Mouse (Mus musculus): ENCODE data around the gene Itpripl2.

Gene Itpripl2

DNA sequence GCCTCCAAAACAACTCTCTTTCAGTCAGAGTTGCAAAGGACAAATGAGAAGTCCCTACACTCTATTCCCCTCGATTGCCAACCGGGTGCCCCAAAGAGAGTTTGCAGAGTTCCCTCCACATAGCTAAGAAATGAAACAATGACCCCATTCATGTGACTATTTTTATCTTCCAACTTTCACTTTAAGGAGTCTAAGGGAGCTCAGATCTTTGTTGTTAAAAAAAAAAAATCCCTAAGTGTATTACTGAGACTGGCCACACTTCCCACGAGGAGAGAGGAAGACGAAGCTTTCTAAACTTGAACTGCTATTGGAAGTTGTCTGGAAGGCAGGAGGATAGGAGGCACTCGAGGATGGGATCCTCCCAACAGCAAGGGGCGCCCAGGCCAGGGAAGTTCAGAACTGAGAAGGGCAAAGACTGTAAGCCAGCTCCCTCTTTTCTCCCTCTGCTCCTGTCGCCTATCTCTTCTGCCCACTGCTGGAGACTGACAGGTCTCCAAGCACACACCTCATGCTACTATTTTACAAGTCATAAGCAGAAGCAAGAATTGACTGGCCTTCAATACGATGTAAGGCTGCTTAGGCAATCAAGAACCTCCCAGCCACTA lies 3.6 kb downstream of the Itpripl2 start:
- no peak for DNase-seq (ENCODE audit: low spot score in 2 of 2)

GRCm38 (mm10) chr7:118486917-118487316 lies 4.9 kb downstream of the Itpripl2 start:
- DNase-seq (ENCODE audit: low spot score in 2 of 2): no peak

DNA sequence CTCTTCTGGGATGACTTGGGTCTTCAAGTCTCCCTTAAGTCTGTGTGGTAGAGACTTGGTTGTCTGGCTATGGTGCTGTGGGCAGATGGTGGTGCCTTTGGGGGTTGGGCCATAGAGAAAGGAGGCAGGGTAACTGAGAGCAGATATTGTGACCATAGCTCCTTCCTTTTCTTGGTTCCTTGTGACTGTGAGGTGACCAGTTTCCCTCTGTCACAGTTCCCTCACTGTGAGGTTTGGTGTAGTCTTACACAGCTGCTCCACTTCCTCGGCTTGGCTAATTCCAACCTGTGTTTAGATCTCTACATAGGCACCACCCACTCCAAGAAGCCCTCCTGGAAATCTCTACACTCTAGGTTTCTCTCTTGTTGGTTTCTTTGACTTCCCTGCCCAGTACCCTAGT lies 7.8 kb downstream of the Itpripl2 start:
- DNase-seq (ENCODE audit: low spot score in 2 of 2): no peak

DNA sequence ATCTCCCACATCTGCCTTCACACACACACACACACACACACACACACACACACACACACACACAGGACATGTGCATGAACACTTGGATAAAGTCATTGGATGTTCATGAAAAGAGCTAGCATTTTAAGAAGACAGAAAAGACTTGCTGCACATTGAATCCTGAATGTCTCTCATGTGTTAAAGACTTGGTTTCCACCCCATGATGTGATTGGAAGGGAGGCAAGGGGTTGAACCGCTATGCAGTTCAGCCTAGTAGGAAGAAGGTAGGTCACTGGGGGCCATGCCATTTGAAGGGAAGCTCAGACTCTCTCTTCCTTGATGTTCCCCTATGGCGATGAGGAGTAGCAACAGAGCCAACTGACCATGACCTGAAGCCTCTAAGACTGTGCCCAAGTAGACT lies 9.8 kb downstream of the Itpripl2 start:
- no peak for DNase-seq (ENCODE audit: low spot score in 2 of 2)

- no peak for DNase-seq (ENCODE audit: low spot score in 2 of 2)
Measured at GRCm38 (mm10) chr7:118481047-118481810, 10.5 kb downstream of the Itpripl2 start.

DNA sequence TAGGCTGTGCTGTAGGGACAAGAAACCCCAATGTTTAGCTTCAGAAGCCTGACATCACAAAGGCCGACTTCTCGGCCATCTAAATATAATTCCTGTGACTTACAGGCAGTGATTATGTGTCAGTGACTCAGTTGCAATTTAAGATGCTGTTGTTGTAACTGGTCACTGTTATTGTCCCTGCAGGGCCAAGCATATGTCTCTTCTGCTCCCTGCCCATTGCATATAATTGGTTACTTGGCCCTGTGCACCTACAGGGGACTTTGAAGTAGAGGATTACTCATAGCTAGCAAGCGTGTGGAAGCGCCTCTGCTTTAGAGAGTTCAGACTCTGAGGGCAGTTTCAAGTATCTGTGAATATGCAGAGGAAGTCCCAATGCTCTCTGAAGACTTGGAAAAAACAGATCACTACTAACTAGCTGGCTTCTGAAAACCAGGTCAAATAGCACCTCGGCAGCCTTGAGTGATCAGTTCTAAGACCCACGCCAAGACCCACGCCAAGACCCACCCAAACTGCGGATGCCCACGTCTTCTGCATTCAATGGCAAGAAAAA lies 11.5 kb downstream of the Itpripl2 start:
- no peak for DNase-seq (ENCODE audit: low spot score in 2 of 2)

DNA sequence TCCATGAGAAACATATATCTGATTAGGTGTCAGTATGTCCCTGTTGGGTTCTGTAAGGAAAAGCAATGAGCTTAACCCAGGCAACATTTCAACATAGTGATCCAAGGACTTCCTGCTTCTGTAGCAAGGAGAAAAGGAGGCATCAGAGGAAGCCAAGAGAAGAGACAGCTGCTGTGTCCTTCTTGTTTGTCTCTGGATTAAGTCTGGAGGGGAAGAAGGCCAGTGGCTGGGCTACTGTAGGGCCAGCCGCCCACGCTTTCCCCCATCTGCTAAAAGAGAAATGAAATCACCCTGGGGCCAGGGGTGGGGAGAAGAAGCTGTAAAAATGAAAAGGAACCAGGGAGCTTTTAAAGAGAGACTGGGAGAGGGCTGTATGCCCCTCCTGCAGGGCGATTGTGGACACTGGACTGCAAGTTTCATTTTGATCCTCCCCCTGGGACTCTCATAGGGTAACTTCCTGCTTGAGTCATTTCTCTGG lies 12.9 kb downstream of the Itpripl2 start:
- DNase-seq (ENCODE audit: low spot score in 2 of 2): no peak

DNA sequence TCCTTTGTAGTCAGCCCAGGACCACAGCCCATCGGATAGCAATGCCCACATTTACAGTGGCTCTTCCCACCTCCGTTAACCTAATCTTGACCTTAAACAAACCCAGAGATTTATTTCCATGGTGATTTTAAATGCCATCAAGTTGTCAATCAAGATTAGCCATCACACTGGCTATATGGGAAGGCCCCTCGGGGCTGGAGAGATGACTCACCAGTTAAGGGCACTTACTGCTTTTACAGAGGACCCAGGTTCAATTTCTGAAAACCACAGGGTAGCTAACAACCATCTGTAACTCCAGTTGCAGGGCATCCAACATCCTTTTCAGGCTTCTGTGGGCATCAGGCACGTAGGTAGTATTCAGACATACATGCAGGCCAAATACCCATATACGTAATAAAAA lies 15.3 kb downstream of the Itpripl2 start:
- DNase-seq (ENCODE audit: low spot score in 2 of 2): no peak

DNA sequence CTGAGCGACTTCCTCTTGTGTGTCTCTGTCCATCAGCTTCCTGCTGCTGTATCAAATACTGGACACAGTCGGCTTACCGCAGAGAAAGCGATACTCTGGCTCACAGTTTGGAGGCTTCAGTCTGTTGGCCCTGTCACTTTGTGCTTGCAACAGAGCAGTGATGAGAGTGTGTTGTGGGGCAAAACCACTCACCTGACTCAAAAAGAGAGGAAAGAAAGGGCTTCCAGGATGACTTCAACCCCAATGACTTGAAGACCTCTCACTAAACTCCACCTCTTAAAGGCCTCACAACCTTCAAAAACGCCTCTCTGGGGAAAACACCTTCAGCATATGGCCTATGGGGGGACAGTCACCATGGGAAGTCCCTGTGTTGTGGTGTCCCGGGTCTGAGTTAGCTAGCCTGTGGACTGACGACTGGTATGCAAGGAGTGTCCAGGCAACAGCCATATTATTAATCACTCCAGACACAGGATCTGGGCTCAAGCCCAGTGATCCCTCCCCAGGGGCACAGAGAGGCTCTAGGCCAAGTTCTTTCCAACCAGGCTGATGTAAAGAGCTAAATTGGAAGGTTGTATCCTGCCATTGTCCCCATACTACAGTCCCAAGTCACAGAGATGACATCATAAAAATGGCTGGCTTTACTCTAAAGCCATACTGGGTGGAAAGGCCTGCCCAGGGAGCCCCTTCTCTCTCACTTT lies 16.6 kb downstream of the Itpripl2 start:
- no peak for DNase-seq (ENCODE audit: low spot score in 2 of 2)

GRCm38 (mm10) chr7:118472886-118473285 lies 18.9 kb downstream of the Itpripl2 start:
- DNase-seq (ENCODE audit: low spot score in 2 of 2): no peak

DNA sequence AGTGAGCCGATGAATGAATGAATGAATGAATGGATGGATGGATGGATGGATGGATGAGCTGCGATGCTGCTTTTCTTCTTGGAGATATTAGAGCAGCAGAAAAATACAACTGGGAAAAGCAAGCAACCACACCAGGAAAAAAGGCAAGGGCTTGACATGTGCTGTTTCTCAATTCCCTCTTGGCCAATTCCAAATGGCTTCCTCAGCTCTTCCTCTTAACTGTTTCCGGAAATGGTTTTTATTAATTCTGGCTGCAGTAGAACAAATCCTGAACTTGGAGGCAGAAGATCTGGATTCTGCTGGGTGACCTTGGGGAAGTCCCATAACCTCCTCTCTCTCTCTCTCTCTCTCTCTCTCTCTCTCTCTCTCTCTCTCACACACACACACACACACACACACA lies 23.7 kb downstream of the Itpripl2 start:
- no peak for DNase-seq (ENCODE audit: low spot score in 2 of 2)

- DNase-seq (ENCODE audit: low spot score in 2 of 2): no peak
Measured at GRCm38 (mm10) chr7:118464432-118464831, 27.3 kb downstream of the Itpripl2 start.

- DNase-seq (ENCODE audit: low spot score in 2 of 2): no peak
Measured at GRCm38 (mm10) chr7:118462818-118463762, 28.7 kb downstream of the Itpripl2 start.

DNA sequence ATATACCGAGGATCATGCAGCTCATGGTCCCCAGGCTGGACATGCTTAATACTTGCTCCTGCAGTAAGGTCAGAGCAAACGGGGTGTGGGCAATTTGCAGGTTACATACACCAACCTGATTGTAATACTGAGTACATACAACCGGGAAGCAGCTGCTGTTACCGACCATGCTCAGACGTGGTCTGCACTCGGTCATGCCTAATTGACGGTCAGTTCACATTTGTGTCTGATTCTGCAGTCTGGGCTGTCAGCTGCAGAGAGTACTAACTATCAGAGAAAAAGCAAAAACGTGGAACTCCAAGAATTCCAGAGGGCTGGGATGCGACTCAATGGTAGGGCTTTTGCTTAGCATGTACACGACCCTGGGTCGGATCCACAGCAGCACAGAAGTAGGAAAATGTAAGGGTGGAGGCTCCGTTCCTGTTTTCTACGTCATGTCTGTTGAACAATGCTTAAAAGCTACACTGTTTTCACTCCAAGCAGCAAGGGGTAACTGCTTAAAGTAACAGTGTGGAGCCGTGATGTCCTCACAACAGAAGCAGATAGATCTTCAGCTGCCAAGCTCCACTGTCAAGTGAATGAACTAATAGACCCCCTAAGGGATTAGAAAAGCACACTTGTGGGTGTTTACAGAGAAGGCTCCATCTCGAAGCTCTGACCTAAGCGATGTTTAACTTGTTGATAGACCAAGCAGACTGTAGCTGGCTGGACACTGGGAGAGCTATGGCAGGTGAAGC lies 30.2 kb downstream of the Itpripl2 start:
- DNase-seq (ENCODE audit: low spot score in 2 of 2): no peak

DNA sequence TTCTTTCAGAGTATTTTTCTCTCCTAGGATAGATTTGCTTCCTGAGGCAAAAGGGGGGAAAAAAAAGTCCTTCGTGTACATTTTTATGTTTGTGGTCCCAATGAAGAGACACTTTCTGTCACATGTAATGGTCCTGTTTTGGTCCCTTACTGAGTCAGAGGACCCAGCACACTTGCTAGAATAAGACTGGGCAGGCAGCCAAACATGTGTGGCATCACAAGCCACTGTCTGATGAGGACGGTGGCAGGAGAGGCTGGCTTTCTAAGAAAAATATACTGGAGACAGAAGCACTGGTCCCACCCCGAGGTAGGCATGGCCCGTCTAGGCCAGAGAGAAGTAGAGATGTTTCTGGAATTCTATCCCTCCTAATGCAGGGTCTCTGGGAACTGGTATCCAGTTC lies 38.1 kb downstream of the Itpripl2 start:
- DNase-seq (ENCODE audit: low spot score in 2 of 2): no peak

- DNase-seq (ENCODE audit: low spot score in 2 of 2): no peak
Measured at GRCm38 (mm10) chr7:118452940-118453339, 38.8 kb downstream of the Itpripl2 start.

DNA sequence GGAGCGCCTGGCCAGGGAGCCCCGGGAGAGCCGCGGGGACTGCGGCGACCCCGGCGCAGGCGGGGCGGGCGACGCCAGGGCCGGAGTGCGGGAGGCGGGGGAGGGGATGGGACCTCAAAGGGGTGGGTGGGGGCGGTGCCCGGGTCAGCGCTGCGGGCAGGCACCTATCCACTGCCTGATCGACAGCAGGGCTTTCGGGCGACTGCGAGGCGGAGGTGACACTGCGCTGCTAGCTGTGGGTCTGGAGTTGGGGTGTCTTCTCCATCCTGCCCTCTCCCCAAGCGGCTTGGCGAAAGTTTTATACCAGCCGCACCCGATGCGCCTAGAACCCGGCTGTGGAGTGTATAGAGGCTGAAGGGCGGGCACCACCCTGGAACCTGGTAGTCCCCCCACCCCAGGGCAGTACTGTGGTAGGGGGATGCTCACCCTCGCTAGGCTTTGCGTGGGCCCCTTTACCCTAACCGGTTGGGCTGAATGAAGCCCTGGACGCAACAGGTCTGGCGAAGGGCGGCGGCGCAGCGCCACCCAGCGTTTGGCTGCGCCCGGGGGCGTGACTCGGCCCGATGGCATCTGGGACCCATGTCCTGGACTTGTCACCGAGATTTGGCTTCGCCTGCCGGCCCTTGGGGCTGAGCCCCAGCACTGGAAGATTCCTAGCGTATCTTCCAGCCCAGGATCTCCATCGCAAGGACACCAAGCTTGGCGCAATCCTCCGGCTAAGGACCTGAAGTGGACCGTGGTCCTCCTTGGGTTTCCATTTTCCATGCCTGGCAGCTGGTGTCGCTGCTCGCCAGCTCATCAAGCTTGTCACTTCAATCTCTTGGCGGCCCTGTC lies 43.4 kb downstream of the Itpripl2 start, which contains the start of gene Syt17:
Gene Syt17, minus strand, starts transcription at position 89 of the 834 bp plus-strand sequence.
- DNase-seq (ENCODE audit: low spot score in 2 of 2): peak; percentile 22 to 73

- no peak for DNase-seq (ENCODE audit: low spot score in 2 of 2)
Measured at GRCm38 (mm10) chr7:118447291-118448133, 44.3 kb downstream of the Itpripl2 start.

Measured in spleen, postnatal 4 days (tissue).